Mouse (Mus musculus) heart, embryonic 13.5 days (tissue): ENCODE data around the gene Stt3a. TPM values are rescaled to one million over a fixed set of nuclear protein-coding genes. Genes with fewer than 3 reads are reported as not detected.

Experiments used
- ATAC-seq: fragments of 200-750 bp; cut with Nextera tagmentation; 2 replicates; pipeline ENCODE4 v1.8.0; 2017; ENCODE audit warnings: moderate TSS enrichment; ENCODE audit not compliant: insufficient number of reproducible peaks, low FRiP score, low TSS enrichment; ENCODE audit errors: extremely low read depth
- H3K27ac ChIP-seq: fragments of 300-500 bp; sonication (generic); replicated peaks from 2 replicates; pipeline ENCODE4 v1.5.1; 2015; ENCODE audit warnings: moderate library complexity, mild to moderate bottlenecking, inconsistent platforms
- H3K27me3 ChIP-seq: fragments of 300-500 bp; sonication (generic); replicated peaks from 2 replicates; pipeline ENCODE4 v1.6.1; 2015; ENCODE audit warnings: mild to moderate bottlenecking, inconsistent platforms
- H3K36me3 ChIP-seq: fragments of 300-500 bp; sonication (generic); 2 replicates; pipeline ENCODE4 v1.6.1; 2015; ENCODE audit warnings: mild to moderate bottlenecking, inconsistent platforms
- H3K4me1 ChIP-seq: fragments of 300-500 bp; sonication (generic); 2 replicates; pipeline ENCODE4 v1.6.1; 2015; ENCODE audit warnings: inconsistent platforms
- H3K4me2 ChIP-seq: fragments of 300-500 bp; sonication (generic); 2 replicates; pipeline ENCODE4 v1.6.1; 2015; ENCODE audit warnings: inconsistent platforms, mild to moderate bottlenecking, moderate library complexity
- H3K4me3 ChIP-seq: fragments of 300-500 bp; sonication (generic); 2 replicates; pipeline ENCODE4 v1.5.1; 2015; ENCODE audit warnings: moderate library complexity, mild to moderate bottlenecking, inconsistent platforms
- H3K9ac ChIP-seq: fragments of 300-500 bp; sonication (generic); 2 replicates; pipeline ENCODE4 v1.6.1; 2015; ENCODE audit warnings: inconsistent platforms, mild to moderate bottlenecking, moderate library complexity
- H3K9me3 ChIP-seq: fragments of 300-500 bp; sonication (generic); 2 replicates; pipeline ENCODE4 v1.6.1; 2016; ENCODE audit warnings: inconsistent platforms
- WGBS: fragments of 180-500 bp; shearing (Covaris S2); methylation state at CpG from one replicate; pipeline ENCODE4 v1.1.7; 2015; ENCODE audit warnings: mixed read lengths; 5-methylcytosine and 5-hydroxymethylcytosine counted together
- polyA plus RNA-seq: library from polyadenylated mRNA; unstranded; fragments of >200 nt; fragmentation: Nextera tagmentation; extraction: Ambion mirVana; gene quantifications from 2 replicates; pipeline ENCODE4 v1.2.1, GENCODE M21; 2015

Stt3a gene
- polyA plus RNA-seq, 1 experiment from 2014 or later: 140 TPM

DNA sequence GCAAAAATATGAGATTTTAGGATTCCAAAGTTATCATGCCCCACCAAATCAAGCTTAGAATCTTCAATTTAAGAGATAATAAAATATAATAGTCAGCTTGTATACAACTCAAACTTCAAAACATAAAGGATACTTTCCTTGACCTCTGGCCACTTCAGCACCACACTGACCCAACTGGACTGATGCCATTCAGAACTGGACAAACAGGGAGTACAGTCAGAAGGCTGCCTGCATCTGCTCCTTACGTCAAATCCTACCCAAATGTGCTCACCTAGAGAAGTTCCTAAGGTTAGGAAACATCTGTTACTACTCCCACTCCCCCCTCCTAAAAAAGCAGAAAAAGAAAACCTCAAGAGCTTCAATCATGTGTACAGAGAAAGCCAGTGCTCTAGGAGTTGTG is 28.1 kb upstream of the Stt3a start:
- H3K4me2 ChIP-seq: peak overlapping the region; percentile 87
- no peak overlapping the region; the same call in 1 of the 2 replicates for H3K9ac ChIP-seq
- 71% methylated on average over 1 of the region's 1 CpGs for WGBS
- H3K4me3 ChIP-seq: 0 out of 2 replicates have a peak overlapping the region, but pooled peaks have one; percentile 96
- peaks cover 23% of the 10 kb centered on the region for H3K36me3 ChIP-seq
- no peaks in the 10 kb centered on the region for H3K27me3 ChIP-seq
- no peaks in the 10 kb centered on the region for H3K9me3 ChIP-seq
- no peak for ATAC-seq
- H3K27ac ChIP-seq: no peak overlapping the region
- H3K4me1 ChIP-seq: peaks cover 28% of the 10 kb centered on the region

DNA sequence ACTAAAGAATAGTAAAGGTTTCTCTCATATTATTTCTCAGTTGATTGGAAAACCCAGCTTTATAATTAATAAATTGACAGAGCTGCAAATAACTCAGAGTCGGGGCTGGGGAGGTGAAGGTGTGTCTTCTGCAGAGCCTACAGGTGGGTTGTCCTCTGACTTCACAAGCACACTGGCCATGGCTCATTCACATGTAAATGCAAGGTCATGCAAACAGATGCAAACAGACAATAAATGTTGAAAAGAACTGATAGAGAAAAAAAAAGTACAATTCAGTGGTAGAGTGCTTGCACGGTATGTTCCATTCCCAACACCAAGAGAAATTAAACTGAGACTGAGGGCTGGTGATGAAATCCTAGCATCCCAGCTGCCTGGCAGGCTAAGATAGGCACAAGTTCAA is 27.0 kb upstream of the Stt3a start:
- Histone ChIP-seq H3K27me3 (no peaks in the 10 kb centered on the region), H3K4me3 (no peak overlapping the region)
- WGBS: 85% methylated on average over 2 of the region's 2 CpGs

DNA sequence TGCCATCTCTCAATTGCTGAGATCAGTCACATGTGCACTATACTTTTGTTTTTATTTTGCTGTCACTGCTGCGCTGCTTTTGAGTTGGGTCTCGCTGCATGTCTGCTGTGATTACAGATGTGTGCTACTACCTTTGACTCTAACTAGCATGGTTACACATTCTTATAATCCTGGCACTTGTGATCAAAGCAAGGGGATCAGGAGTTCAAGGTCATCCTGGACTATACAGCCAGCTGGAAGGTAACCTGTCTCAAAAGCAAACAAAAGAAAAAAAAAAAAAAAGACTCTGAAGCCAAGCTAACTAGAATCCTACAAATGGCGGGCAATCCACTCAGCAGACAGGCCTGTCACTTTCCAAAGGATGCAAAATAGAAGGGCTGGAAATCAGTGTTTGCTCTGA is 24.7 kb upstream of the Stt3a start:
- Histone ChIP-seq H3K9me3 (no peaks in the 10 kb centered on the region; the same call in 1 of the 2 replicates), H3K27me3 (no peaks in the 10 kb centered on the region), H3K36me3 (peaks cover 56% of the 10 kb centered on the region), H3K9ac (no peak overlapping the region), H3K4me1 (peaks cover 28% of the 10 kb centered on the region), H3K4me3 (no peak overlapping the region), H3K27ac (no peak overlapping the region), H3K4me2 (no peak overlapping the region)
- no peak for ATAC-seq
- WGBS: 87% methylated on average over 3 of the region's 3 CpGs

More for the DNA sequence above, 27.0 kb upstream of the Stt3a start:
- ATAC-seq: no peak
- Histone ChIP-seq H3K4me1 (peaks cover 28% of the 10 kb centered on the region), H3K4me2 (no peak overlapping the region), H3K36me3 (peaks cover 34% of the 10 kb centered on the region), H3K9me3 (no peaks in the 10 kb centered on the region), H3K9ac (no peak overlapping the region), H3K27ac (no peak overlapping the region)

DNA sequence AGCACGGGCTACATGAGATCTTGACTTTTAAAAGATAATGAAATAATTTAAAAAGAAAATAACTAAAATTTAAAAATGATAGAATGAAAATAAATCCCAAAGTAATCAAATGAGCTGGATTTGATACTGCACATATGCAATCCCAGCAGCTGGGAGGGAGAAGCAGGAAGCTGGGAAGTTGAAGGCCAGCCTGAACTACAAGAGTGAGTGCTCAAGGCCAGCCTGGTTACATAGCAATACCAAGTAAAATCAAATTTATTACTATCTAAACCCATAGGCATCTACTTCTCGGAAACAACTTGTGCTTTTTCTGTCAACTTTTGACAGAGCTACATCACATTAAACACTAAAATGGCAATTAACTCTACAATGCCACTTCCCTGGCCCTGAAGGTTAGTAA is 16.4 kb upstream of the Stt3a start:
- H3K27ac ChIP-seq: no peak overlapping the region
- H3K36me3 ChIP-seq: peaks cover 94% of the 10 kb centered on the region
- H3K9me3 ChIP-seq: no peaks in the 10 kb centered on the region; the same call in 1 of the 2 replicates
- no peaks in the 10 kb centered on the region for H3K27me3 ChIP-seq
- H3K4me2 ChIP-seq: no peak overlapping the region
- no peak overlapping the region for H3K4me3 ChIP-seq
- no peak overlapping the region for H3K9ac ChIP-seq
- no peak for ATAC-seq
- WGBS: 86% methylated on average over 2 of the region's 2 CpGs
- H3K4me1 ChIP-seq: no peaks in the 10 kb centered on the region

DNA sequence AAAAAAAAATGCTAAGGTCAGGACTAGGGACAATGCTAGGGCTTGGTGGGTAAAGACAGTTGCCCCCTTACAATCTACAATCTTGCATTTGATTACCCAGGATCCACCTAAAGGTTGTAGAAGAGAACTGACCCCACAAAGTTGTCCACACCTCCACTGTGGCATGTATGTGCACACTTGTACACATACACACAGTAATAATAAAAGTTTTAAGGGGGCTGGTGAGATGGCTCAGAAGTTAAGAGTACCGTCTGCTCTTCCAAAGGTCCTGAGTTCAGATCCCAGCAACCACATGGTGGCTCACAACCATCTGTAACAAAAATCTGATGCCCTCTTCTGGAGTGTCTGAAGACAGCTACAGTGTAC is 1.6 kb upstream of the Stt3a start:
- peaks cover 12% of the 10 kb centered on the region for H3K36me3 ChIP-seq
- 0 out of 2 replicates have a peak overlapping the region, but pooled peaks have one; percentile 92 for H3K27ac ChIP-seq
- H3K9ac ChIP-seq: peak overlapping the region; percentile 87
- no peaks in the 10 kb centered on the region for H3K27me3 ChIP-seq
- WGBS: 77% methylated on average over 1 of the region's 1 CpGs
- ATAC-seq: no peak
- H3K4me1 ChIP-seq: peaks cover 22% of the 10 kb centered on the region
- H3K9me3 ChIP-seq: no peaks in the 10 kb centered on the region
- H3K4me2 ChIP-seq: peak overlapping the region; percentile 78
- peak overlapping the region; percentile 97; the same call in 1 of the 2 replicates for H3K4me3 ChIP-seq

DNA sequence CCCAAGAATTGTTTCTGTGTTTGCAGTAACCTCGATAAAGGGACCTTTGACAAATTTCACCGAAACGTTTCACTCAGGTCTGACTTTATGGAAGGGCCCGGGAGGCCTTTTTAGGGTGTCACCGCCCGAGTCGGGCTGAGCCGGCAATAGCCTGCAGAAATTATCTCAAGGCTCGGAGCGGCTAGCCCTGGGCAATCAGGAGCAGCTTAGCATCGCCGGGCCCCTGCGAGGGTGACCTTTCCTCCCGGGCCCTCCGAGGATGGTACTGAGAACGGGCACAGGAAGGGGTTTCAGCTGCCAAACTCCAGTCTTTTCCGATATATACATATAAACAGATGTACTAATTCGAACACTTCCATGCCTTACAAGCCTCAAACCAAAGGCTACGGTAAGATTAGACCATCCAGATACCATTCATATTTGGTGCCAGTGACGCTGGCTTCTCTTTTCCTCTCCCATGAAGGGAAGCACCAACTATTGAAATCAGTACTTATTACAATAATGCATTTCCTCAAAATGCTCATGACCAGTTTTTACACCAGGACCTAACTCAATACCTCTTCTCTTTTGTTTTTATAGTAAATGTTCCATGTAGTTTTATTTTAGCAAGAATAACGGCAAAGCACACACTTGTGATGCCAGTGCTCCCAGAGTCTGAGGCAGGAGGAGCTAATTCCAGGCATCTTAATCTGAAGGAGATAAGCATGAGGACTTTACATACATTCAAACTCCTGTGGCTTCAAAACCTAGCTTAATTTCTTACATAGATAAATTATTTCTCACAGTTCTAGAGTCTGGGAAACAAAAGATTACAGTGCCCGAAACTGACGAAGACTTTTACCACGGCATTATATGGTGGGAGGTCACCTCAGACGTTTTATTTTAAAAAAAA is 923 bp upstream of the Stt3a start:
- 10% methylated on average over 25 of the region's 25 CpGs for WGBS
- Histone ChIP-seq H3K27ac (peak overlapping the region; percentile 92), H3K4me2 (peak overlapping the region; percentile 78), H3K27me3 (no peaks in the 10 kb centered on the region), H3K4me3 (peak overlapping the region; percentile 97), H3K36me3 (peaks cover 17% of the 10 kb centered on the region), H3K9me3 (no peaks in the 10 kb centered on the region), H3K9ac (peak overlapping the region; percentile 87), H3K4me1 (peaks cover 22% of the 10 kb centered on the region)
- no peak for ATAC-seq

DNA sequence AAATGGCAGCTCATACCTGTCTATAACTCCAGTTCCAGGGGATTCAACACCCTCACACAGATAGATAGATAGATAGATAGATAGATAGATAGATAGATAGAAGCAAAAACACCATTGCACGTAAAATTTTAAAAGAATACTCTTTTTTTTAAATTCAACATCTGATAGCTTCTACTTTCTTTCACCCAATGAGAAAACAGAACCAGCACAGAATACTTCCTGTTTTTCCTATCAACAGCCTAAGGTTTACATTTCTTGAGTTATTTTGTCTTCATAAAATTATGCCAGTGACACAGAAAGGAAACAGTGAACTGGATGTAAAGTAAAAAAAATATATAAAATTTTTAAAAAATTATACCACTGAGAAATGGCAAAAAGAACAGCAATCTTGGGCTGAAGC is 3.1 kb downstream of the Stt3a start:
- no peak overlapping the region for H3K4me3 ChIP-seq
- peaks cover 51% of the 10 kb centered on the region for H3K36me3 ChIP-seq
- no peaks in the 10 kb centered on the region for H3K9me3 ChIP-seq
- WGBS: 98% methylated on average over 1 of the region's 1 CpGs
- no peak for ATAC-seq
- H3K27ac ChIP-seq: no peak overlapping the region
- no peak overlapping the region for H3K9ac ChIP-seq
- H3K4me1 ChIP-seq: peaks cover 22% of the 10 kb centered on the region
- no peak overlapping the region for H3K4me2 ChIP-seq
- no peaks in the 10 kb centered on the region for H3K27me3 ChIP-seq

DNA sequence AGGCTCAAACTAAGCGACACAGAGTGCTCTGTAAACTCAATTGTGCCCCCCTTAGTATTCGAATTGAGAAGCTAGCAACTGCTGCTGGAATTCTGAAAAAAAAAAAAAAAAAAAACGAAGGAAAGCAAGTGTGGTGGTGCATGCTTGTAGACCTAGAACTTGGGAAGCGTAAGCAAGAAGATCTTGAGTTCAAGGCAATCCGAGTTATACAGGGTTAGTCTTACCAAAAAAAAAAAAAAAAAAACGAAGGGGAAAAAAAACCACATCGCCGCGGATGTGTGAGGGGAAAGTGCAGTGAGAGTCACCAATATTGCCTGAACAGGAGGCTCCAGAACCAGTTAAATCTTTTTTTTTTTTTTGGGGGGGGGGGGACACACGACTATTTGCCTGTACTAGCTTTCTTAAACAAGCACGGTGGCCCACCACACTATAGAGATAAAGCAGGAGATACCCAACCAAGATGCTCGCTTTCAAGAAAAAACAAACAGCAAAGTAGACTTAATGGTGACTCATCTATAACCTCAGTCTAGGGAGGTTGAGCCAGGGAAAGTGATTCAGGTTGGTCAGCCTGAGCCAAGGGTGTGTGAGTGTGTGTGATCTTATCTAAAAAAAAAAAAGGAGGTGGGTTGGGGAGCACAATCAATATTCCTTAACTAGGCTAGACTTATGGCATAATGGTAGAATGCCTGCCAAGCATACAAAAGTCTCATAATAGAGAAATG is 40.3 kb downstream of the Stt3a start, which contains the start of gene Chek1:
Chek1 (minus strand) TSS at position 32 of the 722 bp plus-strand sequence.
- peak within 1 kb of the TSS; percentile 97 for H3K4me2 ChIP-seq
- peak within 1 kb of the TSS; percentile 70 for H3K4me3 ChIP-seq
- peak within 1 kb of the TSS; percentile 87 for H3K9ac ChIP-seq
- WGBS: 3% methylated on average over 12 of the region's 12 CpGs
- H3K36me3 ChIP-seq: peaks cover 42% of the 10 kb centered on the region
- H3K27ac ChIP-seq: peak within 1 kb of the TSS; percentile 87
- peaks cover 16% of the 10 kb centered on the region for H3K4me1 ChIP-seq
- no peaks in the 10 kb centered on the region for H3K27me3 ChIP-seq
- no peak for ATAC-seq
- no peaks in the 10 kb centered on the region for H3K9me3 ChIP-seq

DNA sequence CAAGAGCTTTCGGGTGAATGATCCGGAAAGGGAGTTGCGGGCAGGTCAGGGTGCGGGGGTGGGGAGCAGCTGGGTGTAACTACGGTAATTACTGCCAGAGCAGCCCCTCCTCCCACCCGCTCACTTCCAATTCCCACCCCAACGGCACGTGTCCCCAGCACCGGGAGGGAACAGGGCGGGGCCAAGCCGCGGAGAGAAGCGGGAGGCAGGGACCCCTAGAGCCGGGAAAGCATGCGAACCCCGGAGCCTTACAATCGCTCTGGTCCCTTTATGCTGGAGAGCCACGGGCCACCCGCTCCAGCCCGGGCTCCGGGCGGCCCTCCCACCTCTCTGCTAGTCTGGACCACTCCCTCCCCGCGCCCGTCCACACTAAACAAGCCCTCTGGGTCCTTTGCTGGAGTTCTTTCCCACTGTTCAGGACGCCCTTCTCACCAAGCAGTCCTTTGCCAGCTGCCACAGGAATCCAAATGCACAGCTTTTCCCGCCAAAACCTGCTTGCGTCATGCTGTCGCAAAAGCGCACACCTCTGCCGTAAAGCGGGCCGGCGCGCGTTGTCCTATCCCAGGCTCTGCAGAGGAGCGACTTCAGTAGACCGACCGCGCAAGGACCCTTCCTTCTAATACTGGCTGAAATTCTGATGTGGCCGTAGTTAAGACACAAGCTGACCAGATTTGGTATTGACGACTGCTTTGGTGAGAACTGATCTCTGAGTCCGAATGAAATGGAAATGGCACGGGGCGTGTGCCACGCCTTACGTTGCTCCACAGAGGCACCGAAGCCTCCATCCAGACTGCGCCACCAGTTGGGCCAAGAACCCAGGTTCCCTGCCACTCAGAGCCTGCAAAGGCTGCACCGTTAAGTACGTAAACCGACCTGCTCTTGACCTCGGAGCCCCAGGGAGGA is 41.1 kb downstream of the Stt3a start:
- ATAC-seq: peak; percentile 80
- WGBS: under 1% methylated on average over 53 of the region's 53 CpGs

DNA sequence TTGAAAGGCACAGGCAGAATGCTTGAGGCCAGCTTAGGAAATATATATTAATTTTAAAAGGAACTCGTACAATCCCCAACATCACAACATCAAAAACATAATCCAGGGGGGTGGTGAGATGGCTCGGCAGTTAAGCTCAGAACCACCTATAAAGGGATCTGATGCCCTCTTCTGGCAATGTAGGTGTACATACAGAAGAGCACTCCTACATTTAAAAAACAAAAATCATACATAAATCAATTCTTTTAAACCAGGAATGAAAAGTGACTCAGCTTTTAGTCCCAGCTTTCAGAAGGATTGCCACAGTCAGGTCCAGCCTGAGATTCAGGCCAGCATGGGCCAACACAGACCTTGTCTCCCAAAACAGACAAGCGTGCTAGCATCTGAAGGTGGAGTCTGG is 50.9 kb downstream of the Stt3a start:
- 74% methylated on average over 3 of the region's 3 CpGs for WGBS
- Histone ChIP-seq H3K4me3 (no peak overlapping the region), H3K9ac (no peak overlapping the region), H3K27ac (no peak overlapping the region), H3K27me3 (no peaks in the 10 kb centered on the region), H3K9me3 (no peaks in the 10 kb centered on the region), H3K4me2 (no peak overlapping the region), H3K4me1 (no peaks in the 10 kb centered on the region), H3K36me3 (peaks cover 68% of the 10 kb centered on the region)
- ATAC-seq: no peak

More for the DNA sequence above, 41.1 kb downstream of the Stt3a start:
- Histone ChIP-seq H3K4me2 (peak overlapping the region; percentile 97), H3K9me3 (no peaks in the 10 kb centered on the region), H3K9ac (peak overlapping the region; percentile 87), H3K27me3 (no peaks in the 10 kb centered on the region), H3K4me3 (peak overlapping the region; percentile 70), H3K4me1 (peaks cover 16% of the 10 kb centered on the region), H3K36me3 (peaks cover 44% of the 10 kb centered on the region), H3K27ac (peak overlapping the region; percentile 87)
